Mouse (Mus musculus): ENCODE measurements around the gene Rap2b. TPM values are rescaled to one million over a fixed set of nuclear protein-coding genes. Genes with fewer than 3 reads are reported as not detected.
A peak's percentile ranks its signal among the peaks of the same experiment; 100 is the strongest.

Gene Rap2b
- polyA plus RNA-seq, 1 experiment = 9.5 TPM

DNA sequence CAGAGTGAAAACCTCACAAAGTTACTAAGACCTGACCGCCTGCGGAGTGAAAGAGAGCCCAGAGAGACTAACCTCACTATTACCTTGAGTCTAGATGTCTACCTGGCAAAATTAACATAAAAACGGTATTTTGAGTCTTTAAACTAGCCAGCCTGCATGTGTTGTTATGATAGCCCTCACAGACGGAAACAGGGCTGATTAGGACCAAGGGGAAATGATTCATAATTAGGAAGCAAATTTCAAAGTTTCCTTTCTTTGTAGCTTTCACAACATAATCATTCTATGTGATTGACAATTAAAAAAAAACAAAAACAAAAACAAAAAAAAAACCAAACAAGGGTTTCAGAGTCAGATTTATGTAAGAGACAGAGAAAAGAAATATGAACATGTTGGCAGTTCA lies 24.9 kb downstream of the Rap2b start:
- TF ChIP-seq CTCF (IDR thresholded peaks at IDR 0.05; ENCODE audit: borderline replicate concordance, extremely low read depth, insufficient read depth, insufficient read length) (no peak), POLR2A (IDR thresholded peaks at IDR 0.05; ENCODE audit: borderline replicate concordance, extremely low read depth, insufficient read depth, insufficient read length, poor library complexity, severe bottlenecking) (no peak)
- no peak for DNase-seq (ENCODE audit: low read depth)

DNA sequence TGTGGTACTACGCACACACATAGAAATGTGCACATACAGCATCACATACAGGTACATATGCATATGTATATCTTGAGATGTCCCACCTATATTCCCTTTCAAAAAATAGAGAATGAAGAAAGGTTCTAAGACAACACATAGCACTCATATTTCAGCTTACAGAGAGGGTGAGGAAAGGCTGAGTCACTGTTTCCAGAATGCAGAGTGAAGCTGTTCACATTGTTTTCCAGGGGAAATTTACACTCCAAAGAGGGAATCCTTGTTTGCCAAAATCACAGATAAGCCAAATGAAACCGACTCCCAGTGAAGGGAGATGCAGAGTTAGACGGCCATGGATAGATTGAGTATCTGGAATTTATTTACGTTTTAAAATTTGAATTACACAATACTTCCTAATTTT lies 30.1 kb downstream of the Rap2b start:
- TF ChIP-seq POLR2A (IDR thresholded peaks at IDR 0.05; ENCODE audit: borderline replicate concordance, extremely low read depth, insufficient read depth, insufficient read length, poor library complexity, severe bottlenecking) (no peak), CTCF (IDR thresholded peaks at IDR 0.05; ENCODE audit: borderline replicate concordance, extremely low read depth, insufficient read depth, insufficient read length) (no peak)
- no peak for DNase-seq (ENCODE audit: low read depth)

DNA sequence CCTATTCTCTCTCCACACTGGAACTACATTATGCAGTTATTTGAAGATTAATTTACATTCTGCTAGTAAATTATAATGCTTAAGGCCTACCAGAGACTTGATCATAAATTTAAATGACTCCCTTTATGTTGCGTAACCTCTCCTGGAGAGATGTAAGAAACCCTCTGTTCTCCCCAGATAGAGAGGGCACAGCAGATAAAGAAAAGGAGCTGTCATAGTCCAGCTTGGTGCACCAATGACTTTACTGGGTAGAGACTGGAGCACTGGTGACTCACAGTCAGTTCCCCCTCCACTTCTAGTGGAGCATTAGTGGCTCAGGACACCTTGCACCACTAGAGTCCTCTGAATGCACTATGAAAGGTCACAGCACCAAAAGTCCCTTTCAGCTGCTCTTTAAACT lies 31.4 kb downstream of the Rap2b start:
- TF ChIP-seq POLR2A (IDR thresholded peaks at IDR 0.05; ENCODE audit: borderline replicate concordance, extremely low read depth, insufficient read depth, insufficient read length, poor library complexity, severe bottlenecking) = no peak
- TF ChIP-seq CTCF (IDR thresholded peaks at IDR 0.05; ENCODE audit: borderline replicate concordance, extremely low read depth, insufficient read depth, insufficient read length) = no peak
- DNase-seq (ENCODE audit: low read depth) = no peak

DNA sequence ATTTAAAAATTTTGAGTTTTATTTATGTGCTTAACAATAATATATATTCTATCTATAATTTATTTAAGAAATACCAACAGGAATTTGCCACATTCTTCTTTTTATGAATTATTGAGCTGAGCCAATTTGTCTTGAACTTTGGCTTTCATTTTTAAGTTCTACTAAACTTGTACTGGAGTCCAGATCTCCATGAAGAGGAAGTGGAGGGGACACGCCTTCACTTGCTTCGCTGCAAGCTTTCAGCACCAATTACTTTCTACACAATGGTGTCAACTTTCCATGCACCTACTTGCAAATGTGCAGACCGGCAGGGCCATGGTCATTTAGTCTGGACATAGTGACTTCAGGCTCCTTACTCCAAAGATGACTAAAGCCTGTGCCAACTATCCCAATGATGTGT lies 32.1 kb downstream of the Rap2b start:
- TF ChIP-seq CTCF (IDR thresholded peaks at IDR 0.05; ENCODE audit: borderline replicate concordance, extremely low read depth, insufficient read depth, insufficient read length) (no peak), POLR2A (IDR thresholded peaks at IDR 0.05; ENCODE audit: borderline replicate concordance, extremely low read depth, insufficient read depth, insufficient read length, poor library complexity, severe bottlenecking) (no peak)

DNA sequence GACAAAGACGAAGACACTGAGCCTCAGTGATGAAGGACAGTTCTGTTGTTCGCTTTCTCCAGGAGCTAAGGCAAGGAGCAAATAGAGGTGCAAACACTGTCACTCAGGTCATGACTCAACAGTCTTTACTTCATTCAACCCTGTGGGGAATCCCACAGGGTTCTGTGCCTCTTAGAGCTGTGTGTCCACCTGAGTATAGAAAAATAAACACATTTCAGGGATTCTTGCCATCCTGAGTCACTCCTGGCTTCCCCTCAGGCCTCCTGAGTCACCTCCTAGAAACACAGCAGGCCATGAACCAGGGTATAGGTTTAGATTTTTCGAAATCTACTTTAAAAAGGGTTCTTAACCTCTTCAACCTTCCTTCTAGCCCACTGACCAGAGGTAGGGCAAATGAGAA lies 33.9 kb downstream of the Rap2b start:
- TF ChIP-seq CTCF (IDR thresholded peaks at IDR 0.05; ENCODE audit: borderline replicate concordance, extremely low read depth, insufficient read depth, insufficient read length) (no peak), POLR2A (IDR thresholded peaks at IDR 0.05; ENCODE audit: borderline replicate concordance, extremely low read depth, insufficient read depth, insufficient read length, poor library complexity, severe bottlenecking) (no peak)
- no peak for DNase-seq (ENCODE audit: low read depth)

More for the DNA sequence above, 32.1 kb downstream of the Rap2b start:
- no peak for DNase-seq (ENCODE audit: low read depth)

DNA sequence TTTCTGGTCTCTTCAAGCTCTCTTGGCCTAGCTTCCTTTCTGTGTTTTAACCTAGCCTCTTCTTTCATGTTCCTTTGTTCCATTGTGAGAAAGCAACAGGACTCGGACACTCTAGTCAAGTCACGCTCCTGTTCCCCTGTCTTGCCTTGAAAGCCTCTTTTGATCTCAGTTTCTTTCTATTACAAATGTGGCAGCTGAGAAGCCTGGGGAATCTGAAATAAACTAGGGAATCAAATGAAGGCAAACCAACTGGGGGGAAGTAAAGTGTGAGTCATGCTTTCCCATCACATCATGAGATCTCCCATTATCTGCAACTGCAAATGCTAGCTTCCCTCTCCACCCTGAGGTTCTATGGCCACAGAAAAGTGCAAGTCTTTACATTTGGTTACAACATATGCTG lies 35.3 kb downstream of the Rap2b start:
- TF ChIP-seq POLR2A (IDR thresholded peaks at IDR 0.05; ENCODE audit: borderline replicate concordance, extremely low read depth, insufficient read depth, insufficient read length, poor library complexity, severe bottlenecking) (no peak), CTCF (IDR thresholded peaks at IDR 0.05; ENCODE audit: borderline replicate concordance, extremely low read depth, insufficient read depth, insufficient read length) (no peak)

DNA sequence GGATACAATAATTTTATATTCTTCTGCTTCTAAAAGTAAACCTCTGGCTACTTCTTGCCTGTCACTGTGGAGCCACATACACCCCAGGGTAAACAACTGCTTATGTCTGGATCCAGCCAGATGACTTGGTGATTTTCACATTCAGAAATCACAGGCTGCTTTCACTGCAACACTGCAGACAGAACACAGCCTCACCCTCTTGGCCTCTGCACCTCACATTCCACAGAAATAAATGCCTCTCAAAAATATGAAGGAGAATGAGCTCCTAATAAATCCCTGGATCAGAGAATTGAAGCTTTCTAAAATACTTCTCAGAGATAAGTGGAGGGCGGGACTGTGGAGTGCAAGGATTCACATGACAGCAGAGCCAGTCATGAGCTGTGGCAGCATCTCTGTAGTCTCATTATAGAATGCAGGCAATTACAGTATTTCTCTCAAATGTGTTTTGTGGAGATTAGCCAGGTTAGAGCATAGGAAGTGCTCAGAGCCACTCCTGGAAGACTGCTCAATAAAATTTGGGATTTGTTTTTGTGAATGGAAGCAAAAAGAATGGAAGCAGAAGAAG lies 39.5 kb downstream of the Rap2b start:
- TF ChIP-seq CTCF (IDR thresholded peaks at IDR 0.05; ENCODE audit: borderline replicate concordance, extremely low read depth, insufficient read depth, insufficient read length) = no peak
- no peak for TF ChIP-seq POLR2A (IDR thresholded peaks at IDR 0.05; ENCODE audit: borderline replicate concordance, extremely low read depth, insufficient read depth, insufficient read length, poor library complexity, severe bottlenecking)
- DNase-seq (ENCODE audit: low read depth) = peak; percentile 40

More for the DNA sequence above, 35.3 kb downstream of the Rap2b start:
- peak; percentile 53 for DNase-seq (ENCODE audit: low read depth)

DNA sequence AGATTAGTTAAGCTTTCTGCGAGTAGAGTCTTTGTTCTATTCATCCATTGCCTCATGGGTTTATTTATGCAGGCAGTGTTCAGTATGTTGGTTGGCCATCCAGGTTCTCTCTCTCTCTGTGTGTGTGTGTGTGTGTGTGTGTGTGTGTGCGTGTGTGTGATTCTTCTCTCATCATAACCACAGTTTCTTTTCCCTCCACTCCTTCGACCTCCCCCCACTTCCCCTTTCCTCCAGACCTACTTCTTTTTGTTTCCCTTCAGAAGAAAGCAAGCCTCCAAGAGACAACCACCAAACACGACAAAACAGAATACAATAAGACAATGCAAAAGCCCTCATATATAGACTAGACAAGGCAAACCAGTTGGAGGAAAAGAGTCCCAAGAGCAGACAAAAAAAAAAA lies 45.5 kb downstream of the Rap2b start:
- no peak for DNase-seq (ENCODE audit: low read depth)
- TF ChIP-seq CTCF (IDR thresholded peaks at IDR 0.05; ENCODE audit: borderline replicate concordance, extremely low read depth, insufficient read depth, insufficient read length) (no peak), POLR2A (IDR thresholded peaks at IDR 0.05; ENCODE audit: borderline replicate concordance, extremely low read depth, insufficient read depth, insufficient read length, poor library complexity, severe bottlenecking) (no peak)

DNA sequence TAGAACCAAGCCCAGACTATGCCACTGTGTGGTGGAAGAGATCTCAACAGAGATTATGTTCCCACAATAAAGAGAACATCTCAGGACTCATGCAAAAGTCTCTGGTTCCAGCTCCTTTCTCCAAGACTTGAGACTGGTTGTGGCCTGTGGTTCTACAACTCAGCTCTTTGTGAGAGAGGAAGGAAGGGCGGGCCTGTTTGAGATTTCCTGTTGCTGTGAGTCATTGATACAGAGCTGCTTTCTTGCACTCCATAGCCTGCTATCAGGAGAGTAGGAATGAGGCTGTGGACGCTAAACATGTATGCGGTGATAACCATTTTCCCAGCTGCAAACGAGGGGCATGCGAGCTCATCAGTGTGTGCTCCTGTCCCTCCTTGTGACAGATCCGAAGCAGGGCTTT lies 48.2 kb downstream of the Rap2b start:
- no peak for TF ChIP-seq CTCF (IDR thresholded peaks at IDR 0.05; ENCODE audit: borderline replicate concordance, extremely low read depth, insufficient read depth, insufficient read length)
- TF ChIP-seq POLR2A (IDR thresholded peaks at IDR 0.05; ENCODE audit: borderline replicate concordance, extremely low read depth, insufficient read depth, insufficient read length, poor library complexity, severe bottlenecking) = no peak
- DNase-seq (ENCODE audit: low read depth) = no peak

DNA sequence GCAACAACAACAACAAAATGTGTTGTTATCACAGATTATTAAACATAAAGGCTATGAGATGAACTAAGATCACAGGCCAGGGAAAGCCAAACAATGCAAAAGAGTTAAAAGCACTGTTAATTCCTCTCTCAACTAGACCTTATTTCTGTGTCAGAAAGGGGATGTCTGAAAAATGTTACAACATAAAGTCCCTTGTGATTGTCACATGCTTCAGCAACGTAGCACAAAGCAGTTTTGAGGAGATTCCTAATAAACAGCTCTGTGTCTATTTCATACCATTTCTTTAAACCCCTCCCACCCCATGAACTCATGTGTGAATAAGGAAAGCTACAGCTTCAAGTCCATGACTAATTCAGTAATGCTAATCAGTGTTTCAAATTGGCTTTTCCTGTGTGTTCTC lies 54.4 kb downstream of the Rap2b start:
- DNase-seq (ENCODE audit: low read depth) = peak; percentile 17
- TF ChIP-seq CTCF (IDR thresholded peaks at IDR 0.05; ENCODE audit: borderline replicate concordance, extremely low read depth, insufficient read depth, insufficient read length) (no peak), POLR2A (IDR thresholded peaks at IDR 0.05; ENCODE audit: borderline replicate concordance, extremely low read depth, insufficient read depth, insufficient read length, poor library complexity, severe bottlenecking) (no peak)

Other genes with a start within 250 kb of the Rap2b start
- gene B430305J03Rik, start 4.3 kb downstream of the Rap2b start, polyA plus RNA-seq (2012; rRNA removed) = 0.38 and 0.68 TPM in 2 replicates